Mouse (Mus musculus) retina, embryonic 14.5 days (tissue): Measurements from ENCODE around the gene Palm2.

Experiments used
- DNase-seq: peaks from one replicate; pipeline ENCODE4 v3.0.0-alpha.2; 2015; ENCODE audit warnings: low spot score

Gene Palm2

GRCm38 (mm10) chr4:57715849-57716248, 281.8 kb downstream of the Palm2 start:
- no peak for DNase-seq

- no peak for DNase-seq
These were observed 282.7 kb downstream of the Palm2 start for GRCm38 (mm10) chr4:57716735-57717134.

GRCm38 (mm10) chr4:57717354-57717753, 283.3 kb downstream of the Palm2 start, which contains the start of gene Akap2:
Gene Akap2, plus strand, starts transcription at chr4:57717657.
- no peak for DNase-seq

- DNase-seq: no peak
These were observed 285.3 kb downstream of the Palm2 start for GRCm38 (mm10) chr4:57719370-57719769.

GRCm38 (mm10) chr4:57720869-57721361, 286.9 kb downstream of the Palm2 start:
- peak; percentile 15 for DNase-seq

GRCm38 (mm10) chr4:57722296-57722695, 288.2 kb downstream of the Palm2 start:
- no peak for DNase-seq

GRCm38 (mm10) chr4:57723659-57724058, 289.6 kb downstream of the Palm2 start:
- DNase-seq: no peak

- DNase-seq: no peak
These were observed 291.5 kb downstream of the Palm2 start for GRCm38 (mm10) chr4:57725569-57725968.

GRCm38 (mm10) chr4:57728611-57729183, 294.6 kb downstream of the Palm2 start:
- no peak for DNase-seq

- no peak for DNase-seq
These were observed 296.0 kb downstream of the Palm2 start for GRCm38 (mm10) chr4:57730047-57730446.

- no peak for DNase-seq
These were observed 297.0 kb downstream of the Palm2 start for GRCm38 (mm10) chr4:57730801-57731598.

- no peak for DNase-seq
These were observed 298.3 kb downstream of the Palm2 start for GRCm38 (mm10) chr4:57732351-57732750.

GRCm38 (mm10) chr4:57733445-57733844, 299.4 kb downstream of the Palm2 start:
- no peak for DNase-seq

- DNase-seq: no peak
These were observed 301.4 kb downstream of the Palm2 start for GRCm38 (mm10) chr4:57735426-57735825.

- DNase-seq: no peak
These were observed 305.0 kb downstream of the Palm2 start for GRCm38 (mm10) chr4:57738856-57739552.

GRCm38 (mm10) chr4:57743325-57743929, 309.4 kb downstream of the Palm2 start:
- DNase-seq: no peak

GRCm38 (mm10) chr4:57750651-57751050, 316.6 kb downstream of the Palm2 start:
- DNase-seq: no peak

GRCm38 (mm10) chr4:57751054-57751453, 317.0 kb downstream of the Palm2 start:
- no peak for DNase-seq

- DNase-seq: no peak
These were observed 317.5 kb downstream of the Palm2 start for GRCm38 (mm10) chr4:57751566-57751965.

- DNase-seq: no peak
These were observed 321.0 kb downstream of the Palm2 start for GRCm38 (mm10) chr4:57755085-57755484.

GRCm38 (mm10) chr4:57757997-57758396, 323.9 kb downstream of the Palm2 start:
- DNase-seq: no peak
